Mouse (Mus musculus): ENCODE data around the gene Cebpz.
A peak's percentile ranks its signal among the peaks of the same experiment; 100 is the strongest.

Cebpz gene

DNA sequence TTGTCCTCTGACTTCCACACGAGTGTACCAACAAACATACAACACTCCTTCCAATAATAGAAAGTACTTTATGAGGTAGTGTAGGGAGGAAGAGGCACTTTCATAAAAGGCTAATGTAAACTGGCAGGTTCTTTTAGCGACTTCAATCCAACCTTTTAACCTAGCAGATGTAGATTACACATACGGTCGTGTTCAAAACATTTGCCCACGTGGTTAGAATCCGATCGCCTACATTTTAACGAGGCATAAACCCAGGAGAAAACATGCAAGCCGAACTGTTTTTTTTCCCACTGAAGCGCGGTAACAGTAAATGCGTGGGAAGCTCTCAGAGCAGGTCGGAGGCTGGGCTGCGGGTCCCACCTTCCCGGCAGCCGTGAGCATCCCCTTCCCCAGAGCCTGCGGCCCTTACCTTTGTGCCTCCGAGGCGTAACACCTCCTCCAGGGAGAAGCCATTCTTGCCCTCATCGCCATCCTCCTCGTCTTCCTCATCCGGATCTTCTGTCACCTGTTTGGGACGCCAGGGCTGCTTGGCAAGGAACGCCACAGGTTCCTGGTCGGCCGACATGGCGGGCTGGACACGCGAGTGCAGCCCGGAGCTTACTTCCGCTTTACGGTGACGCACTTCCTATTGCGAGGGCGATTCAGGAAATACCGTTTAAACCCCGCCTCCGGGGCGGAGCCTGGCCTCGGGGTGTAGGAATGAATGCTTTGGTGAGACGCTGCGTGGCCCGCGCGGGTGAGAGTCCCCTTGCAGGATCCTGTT, at the start of gene Cebpz, which contains the start of gene Ndufaf7:
Gene Cebpz, minus strand, starts transcription at position 601 of the 763 bp plus-strand sequence.
Gene Ndufaf7, plus strand, starts transcription at position 671 of the 763 bp plus-strand sequence.
- DNase-seq (ENCODE audit: low read depth, low spot score): peak; percentile 99

GRCm38 (mm10) chr17:78983736-78984135, 46.9 kb upstream of the Cebpz start:
- no peak for DNase-seq (ENCODE audit: low read depth, low spot score)

GRCm38 (mm10) chr17:78983166-78983565, 46.3 kb upstream of the Cebpz start:
- DNase-seq (ENCODE audit: low read depth, low spot score): peak; percentile 24

GRCm38 (mm10) chr17:78968500-78968899, 31.6 kb upstream of the Cebpz start:
- peak; percentile 18 for DNase-seq (ENCODE audit: low read depth, low spot score)

- DNase-seq (ENCODE audit: low read depth, low spot score): no peak
Measured at GRCm38 (mm10) chr17:78966092-78966883, 29.4 kb upstream of the Cebpz start.

DNA sequence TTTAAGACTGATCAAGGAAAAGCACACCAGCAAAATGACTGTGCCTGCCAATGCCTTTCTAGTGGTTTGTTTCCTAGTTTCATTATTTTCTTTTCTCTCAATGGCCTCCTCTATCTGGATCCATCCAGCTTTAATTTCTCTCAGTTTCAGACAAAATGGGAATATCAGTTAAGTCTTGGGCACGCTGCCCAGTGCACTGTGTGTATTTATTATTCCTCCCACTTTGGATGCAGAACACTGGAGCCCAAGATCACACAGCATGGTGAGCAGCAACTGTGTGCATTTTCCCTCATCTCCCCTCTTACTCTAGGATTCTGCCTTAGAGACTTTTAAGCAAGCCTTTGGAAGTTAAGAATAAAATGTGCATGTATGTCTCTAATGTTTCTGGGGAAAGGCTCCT, 27.5 kb upstream of the Cebpz start:
- peak; percentile 44 for DNase-seq (ENCODE audit: low read depth, low spot score)

DNA sequence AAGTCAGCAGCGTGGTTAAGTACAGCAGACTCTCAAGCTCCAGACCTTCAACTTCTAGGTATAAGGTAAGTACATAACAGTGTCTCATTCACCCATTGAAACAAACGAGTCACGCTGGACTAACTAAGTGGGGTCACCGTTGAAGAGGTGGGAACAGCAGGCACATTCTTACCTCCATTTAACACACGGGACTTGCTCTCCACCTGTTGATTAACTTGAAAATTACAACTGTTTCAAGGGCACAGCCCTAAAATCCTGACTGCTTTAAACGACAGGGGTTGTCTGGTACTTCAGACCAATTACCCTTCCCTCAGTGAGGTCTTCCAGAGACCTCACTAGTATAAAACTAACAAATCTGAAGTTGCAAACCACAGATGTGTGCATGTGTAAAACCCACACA, 22.6 kb upstream of the Cebpz start:
- DNase-seq (ENCODE audit: low read depth, low spot score): no peak

GRCm38 (mm10) chr17:78953240-78953639, 16.4 kb upstream of the Cebpz start:
- DNase-seq (ENCODE audit: low read depth, low spot score): no peak

GRCm38 (mm10) chr17:78952070-78952469, 15.2 kb upstream of the Cebpz start:
- no peak for DNase-seq (ENCODE audit: low read depth, low spot score)

DNA sequence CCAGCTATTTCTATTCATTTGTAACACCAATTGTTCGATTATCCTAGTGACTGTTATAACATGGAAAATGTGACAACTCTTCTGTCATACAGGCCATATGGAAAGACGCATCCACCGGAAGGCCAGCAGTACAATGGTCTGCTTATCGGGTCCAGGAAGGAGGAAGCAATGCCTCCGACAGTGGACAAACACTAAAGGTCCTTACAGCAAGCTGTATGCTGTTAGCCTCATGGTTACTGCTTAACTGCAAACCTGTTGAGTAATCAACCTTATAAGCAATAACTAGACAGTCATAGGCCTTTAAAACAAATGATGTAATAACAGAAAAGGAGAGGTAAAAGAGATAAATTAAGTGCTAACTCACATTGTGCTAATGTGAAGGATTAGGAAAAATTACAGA, 14.4 kb upstream of the Cebpz start:
- no peak for DNase-seq (ENCODE audit: low read depth, low spot score)

GRCm38 (mm10) chr17:78942579-78942978, 5.7 kb upstream of the Cebpz start:
- no peak for DNase-seq (ENCODE audit: low read depth, low spot score)

DNA sequence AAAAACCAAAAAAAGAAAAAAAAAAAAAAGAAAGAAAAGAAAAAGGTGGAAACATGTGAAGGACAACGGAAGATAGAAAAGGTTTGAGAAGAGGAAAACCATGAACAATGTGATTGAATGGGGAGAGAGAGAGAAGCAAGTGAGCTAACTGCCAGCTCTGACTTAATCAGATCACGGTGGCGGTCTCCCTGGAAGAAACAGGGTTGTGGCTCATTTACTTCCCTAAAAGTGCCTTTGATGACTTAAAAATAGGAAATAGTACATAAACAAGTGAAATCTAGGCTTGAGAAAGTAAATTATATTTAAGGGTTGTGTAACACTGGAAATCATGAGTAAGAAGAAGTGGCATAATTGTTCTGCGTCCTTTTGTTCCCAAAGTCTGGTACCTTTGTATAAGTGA, 2.1 kb upstream of the Cebpz start:
- DNase-seq (ENCODE audit: low read depth, low spot score): no peak

DNA sequence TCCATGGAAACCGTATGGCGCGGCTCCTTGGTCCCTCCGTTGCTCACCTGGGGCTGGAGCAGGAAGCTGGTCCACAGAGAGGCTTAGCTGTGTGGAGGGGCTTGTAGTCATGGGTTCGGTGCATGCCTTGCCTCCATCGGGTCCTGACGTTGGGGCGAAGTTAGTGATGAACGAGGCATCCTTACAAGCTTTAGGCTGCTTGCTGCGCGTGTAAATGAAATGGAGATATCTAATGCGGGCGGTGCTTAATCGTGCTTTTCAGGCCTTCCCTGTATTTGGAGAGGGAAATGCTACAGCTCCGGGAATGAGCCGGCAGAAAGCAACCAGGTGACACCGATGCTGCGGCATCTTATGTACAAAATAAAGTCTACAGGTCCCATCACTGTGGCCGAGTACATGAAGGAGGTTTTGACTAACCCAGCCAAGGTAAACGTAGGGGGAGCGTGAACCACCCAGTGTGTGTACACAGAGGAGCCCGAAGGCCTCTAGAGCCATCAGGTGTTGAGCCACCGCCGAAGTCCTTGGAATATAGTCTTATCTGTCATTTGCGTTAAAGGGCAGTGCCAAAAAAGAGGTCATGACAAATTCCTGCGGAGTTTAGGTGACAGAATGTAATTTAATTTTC, 475 bp upstream of the Cebpz start:
- DNase-seq (ENCODE audit: low read depth, low spot score): no peak

- no peak for DNase-seq (ENCODE audit: low read depth, low spot score)
Measured at GRCm38 (mm10) chr17:78935857-78936256, 1.0 kb downstream of the Cebpz start.

GRCm38 (mm10) chr17:78917696-78918095, 19.2 kb downstream of the Cebpz start:
- DNase-seq (ENCODE audit: low read depth, low spot score): peak; percentile 66

- peak; percentile 23 for DNase-seq (ENCODE audit: low read depth, low spot score)
Measured at GRCm38 (mm10) chr17:78916899-78917298, 20.0 kb downstream of the Cebpz start.

DNA sequence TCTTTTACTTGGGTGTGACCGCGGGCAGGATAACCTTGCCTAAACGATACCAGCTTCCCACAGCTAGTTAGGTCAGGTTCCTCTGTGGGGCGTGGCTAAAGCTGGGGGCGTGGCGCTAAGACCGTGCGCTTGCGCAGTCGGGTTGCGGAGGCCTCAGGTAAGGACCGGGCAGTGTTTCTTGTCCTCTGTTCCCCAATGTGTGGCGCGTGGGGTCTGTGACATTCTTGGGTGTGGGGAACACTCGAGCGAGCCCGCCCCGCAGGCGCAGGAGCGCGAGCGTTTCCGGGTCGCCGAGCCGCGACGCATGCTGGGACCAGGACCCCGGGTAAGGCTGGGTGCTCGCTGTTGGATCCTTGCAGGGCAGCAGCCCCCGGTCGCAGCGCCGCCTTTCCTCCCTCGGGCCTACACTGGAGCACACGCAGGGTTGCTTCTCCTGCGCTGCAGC, 20.5 kb downstream of the Cebpz start, which contains the start of gene Cebpzos:
Gene Cebpzos, plus strand, starts transcription at position 132 of the 445 bp plus-strand sequence.
- peak; percentile 96 for DNase-seq (ENCODE audit: low read depth, low spot score)

DNA sequence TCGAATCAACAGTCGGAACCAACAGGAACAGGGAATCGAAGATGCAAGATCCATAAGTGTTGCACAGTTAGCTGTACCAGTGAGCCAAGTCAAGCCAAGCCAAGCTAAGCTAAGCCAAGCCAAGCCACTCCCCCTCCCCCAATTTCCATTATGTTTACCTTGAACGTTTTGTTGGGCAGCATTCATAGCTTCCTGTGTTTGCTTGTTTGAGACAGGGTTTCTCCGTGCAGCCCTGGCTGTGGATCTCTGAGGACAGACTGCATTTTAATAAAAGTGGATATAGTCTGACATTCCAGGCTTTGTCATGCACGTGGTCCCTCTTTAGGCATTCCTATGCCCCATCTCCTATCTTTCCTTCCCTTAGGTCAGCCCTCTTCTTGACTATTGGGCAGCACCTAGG, 21.1 kb downstream of the Cebpz start:
- DNase-seq (ENCODE audit: low read depth, low spot score): peak; percentile 7

DNA sequence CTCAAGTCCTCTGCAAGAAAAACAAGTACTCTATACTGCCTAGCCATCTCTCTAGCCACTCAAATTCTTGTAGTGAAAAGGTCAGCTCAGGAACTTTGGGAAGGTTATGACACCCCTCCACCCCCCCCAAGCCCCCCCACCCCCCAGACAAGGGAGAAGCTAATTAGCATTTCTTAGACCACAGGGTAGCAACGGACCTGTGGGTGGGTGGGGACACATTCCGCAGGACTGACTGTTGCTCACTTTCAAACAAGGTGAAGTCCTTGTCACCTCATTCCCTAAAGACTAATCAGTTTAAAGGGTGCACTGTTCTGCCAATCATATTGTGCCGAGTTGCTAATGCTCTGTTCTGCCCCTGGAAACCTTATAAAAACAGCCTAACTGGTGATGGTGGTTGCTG, 22.9 kb downstream of the Cebpz start:
- no peak for DNase-seq (ENCODE audit: low read depth, low spot score)

- peak; percentile 69 for DNase-seq (ENCODE audit: low read depth, low spot score)
Measured at GRCm38 (mm10) chr17:78912861-78913281, 24.0 kb downstream of the Cebpz start.

- no peak for DNase-seq (ENCODE audit: low read depth, low spot score)
Measured at GRCm38 (mm10) chr17:78909374-78909773, 27.5 kb downstream of the Cebpz start.

DNA sequence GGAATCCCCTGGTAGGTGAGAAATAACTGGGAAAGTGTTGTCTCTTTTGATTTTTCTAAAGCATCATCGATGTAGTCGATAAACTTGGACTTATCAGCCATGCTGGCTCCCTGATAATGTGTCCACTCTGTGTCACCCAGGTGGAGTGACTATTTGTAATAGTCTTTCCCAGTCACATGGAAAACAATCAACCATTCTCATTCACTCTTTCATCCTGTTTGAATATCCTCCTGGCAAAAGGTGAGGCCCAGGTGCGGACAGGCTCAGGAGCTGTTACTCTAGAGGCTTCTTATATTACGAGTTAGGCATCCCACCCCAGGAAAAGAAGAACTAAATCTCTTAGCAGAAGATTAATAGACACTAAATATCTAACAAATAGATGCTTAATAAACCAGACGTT, 30.0 kb downstream of the Cebpz start, which contains the start of gene Sult6b1:
Gene Sult6b1, minus strand, starts transcription at position 101 of the 400 bp plus-strand sequence.
- no peak for DNase-seq (ENCODE audit: low read depth, low spot score)

All from brain, adult 2 months (tissue).